Mouse (Mus musculus): ENCODE measurements around the gene Tex10. TPM values are rescaled to one million over a fixed set of nuclear protein-coding genes. Genes with fewer than 3 reads are reported as not detected.

Tex10 gene
- 46.5 and 62.0 TPM in 2 replicates for polyA plus RNA-seq (2016; fragmentation: Nextera tagmentation; extraction: Ambion mirVana)

DNA sequence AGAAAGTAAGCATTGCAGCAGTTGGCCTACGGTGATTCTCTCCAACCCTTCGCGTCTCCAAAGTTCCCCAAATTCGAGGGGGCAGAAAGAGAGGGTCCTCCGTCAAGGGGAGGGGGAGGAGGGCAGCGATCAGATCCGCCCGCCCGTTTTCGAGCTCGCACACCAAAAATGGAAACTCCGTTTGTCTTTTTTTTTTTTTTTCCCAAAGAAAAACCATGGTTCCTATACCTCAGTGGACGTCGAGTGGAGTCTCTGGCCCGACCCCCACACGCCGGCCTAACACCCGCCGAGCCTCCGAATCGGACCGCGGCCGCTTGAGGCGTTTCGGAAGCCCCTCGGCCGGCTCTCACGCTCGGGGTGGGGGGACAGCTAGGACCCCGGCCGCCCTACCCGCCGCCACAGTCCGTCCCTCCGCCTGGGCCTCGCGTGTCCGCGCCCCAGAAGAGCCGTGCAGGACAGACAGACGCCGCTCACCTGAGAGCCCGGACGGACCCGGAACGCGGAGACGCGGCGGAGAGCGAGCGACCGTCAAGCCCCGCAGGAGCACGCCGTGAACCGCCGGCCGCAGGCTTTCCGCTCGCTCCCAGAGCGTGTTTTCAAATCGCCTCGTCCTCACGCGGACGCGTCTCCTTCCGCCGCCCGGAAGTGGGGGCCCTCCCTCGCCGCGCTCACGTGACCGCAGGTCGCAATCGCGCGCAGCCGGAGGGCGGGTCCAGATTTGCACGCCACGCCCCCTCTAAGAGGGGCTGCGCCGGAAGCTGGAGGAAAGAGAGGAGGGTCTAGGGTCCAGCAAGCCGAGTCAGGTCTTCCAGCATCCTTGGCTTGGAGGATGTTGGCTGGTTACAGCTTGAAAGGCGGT is at the start of gene Tex10:
Gene Tex10, minus strand, starts transcription at position 668 of the 859 bp plus-strand sequence.
- peak; percentile 95 for DNase-seq (ENCODE audit: low spot score)
- Histone ChIP-seq H3K36me3 (peaks cover 8% of the 10 kb centered on the region), H3K27ac (peak within 1 kb of the TSS; percentile 97), H3K4me1 (peaks cover 19% of the 10 kb centered on the region), H3K4me3 (peak within 1 kb of the TSS; percentile 98), H3K27me3 (ENCODE audit: insufficient read depth, poor library complexity, severe bottlenecking) (no peaks in the 10 kb centered on the region), H3K9me3 (no peaks in the 10 kb centered on the region)
- WGBS, result under 1% methylated on average over 89 of the region's 89 CpGs

DNA sequence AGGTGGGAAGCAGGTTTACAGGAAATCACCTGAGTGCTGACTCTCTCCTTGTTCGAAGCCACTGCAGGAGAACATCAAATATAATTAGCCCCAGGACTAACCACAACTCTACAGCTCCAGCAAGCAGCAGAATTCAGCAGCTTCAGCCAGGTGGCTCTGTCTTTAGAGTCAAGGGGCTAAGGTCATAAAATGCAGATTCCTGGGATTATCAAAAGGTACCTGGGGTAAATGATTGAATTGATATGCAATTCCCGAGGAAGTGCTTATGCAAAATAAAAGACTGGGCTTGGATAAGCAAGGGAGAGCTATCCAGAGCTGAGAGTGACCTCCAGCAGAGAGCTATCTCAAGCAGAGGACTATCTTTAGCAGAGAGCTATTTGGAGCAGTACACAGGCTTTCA is 37.6 kb upstream of the Tex10 start:
- WGBS, result 43% methylated on average over 2 of the region's 2 CpGs
- Histone ChIP-seq H3K9me3 (peaks cover 1% of the 10 kb centered on the region; the same call in 1 of the 2 replicates), H3K27me3 (ENCODE audit: insufficient read depth, poor library complexity, severe bottlenecking) (no peaks in the 10 kb centered on the region), H3K4me3 (no peak overlapping the region), H3K36me3 (no peaks in the 10 kb centered on the region), H3K4me1 (peaks cover 6% of the 10 kb centered on the region; the same call in 1 of the 2 replicates), H3K27ac (no peak overlapping the region)
- no peak for DNase-seq (ENCODE audit: low spot score)

DNA sequence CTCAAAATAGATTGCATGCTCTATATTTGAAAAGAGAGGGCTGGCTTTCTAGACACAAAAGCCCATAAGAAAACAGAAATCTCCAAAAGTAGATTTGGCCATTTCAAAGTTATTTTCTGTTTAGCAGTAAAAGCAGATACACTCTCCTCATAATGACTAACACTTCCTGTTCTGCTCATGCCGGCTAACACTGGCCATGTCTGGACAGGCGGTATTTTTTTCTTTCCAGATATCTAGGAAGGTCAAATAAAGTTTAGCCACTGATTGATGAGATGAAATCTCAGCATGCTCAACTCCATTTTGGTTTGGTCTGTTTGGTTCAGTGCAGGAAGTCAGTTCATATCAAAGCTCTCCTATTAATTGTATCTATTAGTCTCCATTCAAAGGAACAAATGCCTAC is 19.3 kb upstream of the Tex10 start:
- Histone ChIP-seq H3K4me1 (peaks cover 7% of the 10 kb centered on the region; the same call in 1 of the 2 replicates), H3K27me3 (ENCODE audit: insufficient read depth, poor library complexity, severe bottlenecking) (no peaks in the 10 kb centered on the region), H3K27ac (no peak overlapping the region), H3K9me3 (no peaks in the 10 kb centered on the region), H3K36me3 (no peaks in the 10 kb centered on the region), H3K4me3 (no peak overlapping the region)
- 54% methylated on average over 2 of the region's 2 CpGs for WGBS
- no peak for DNase-seq (ENCODE audit: low spot score)

DNA sequence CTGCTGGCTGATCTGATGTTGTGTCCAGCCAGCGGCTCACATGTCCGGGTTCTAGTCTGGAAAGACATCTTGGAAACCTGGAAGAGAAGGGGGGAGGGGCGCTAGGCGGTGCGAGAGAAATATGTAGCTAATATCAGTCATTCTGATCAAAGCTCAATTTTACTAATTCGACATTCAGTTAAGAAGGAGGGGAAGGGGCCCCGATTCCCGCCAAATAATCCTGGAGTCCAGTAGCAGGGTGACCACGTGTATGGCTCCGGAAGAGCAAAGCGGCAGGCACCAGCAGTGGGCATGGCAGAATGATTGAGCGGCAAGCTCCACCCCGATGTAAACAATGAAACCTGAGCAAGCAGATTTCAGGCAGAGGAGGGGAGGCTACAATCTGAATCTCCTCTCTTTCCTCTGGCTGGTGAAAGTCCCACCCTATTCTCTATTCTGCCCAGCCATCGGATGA is 18.1 kb upstream of the Tex10 start:
- Histone ChIP-seq H3K4me1 (peaks cover 7% of the 10 kb centered on the region; the same call in 1 of the 2 replicates), H3K36me3 (no peaks in the 10 kb centered on the region), H3K4me3 (peak overlapping the region; percentile 48), H3K27me3 (ENCODE audit: insufficient read depth, poor library complexity, severe bottlenecking) (no peaks in the 10 kb centered on the region), H3K9me3 (no peaks in the 10 kb centered on the region), H3K27ac (peak overlapping the region; percentile 53; the same call in 1 of the 2 replicates)
- 7% methylated on average over 14 of the region's 14 CpGs for WGBS
- DNase-seq (ENCODE audit: low spot score), result peak; percentile 78

DNA sequence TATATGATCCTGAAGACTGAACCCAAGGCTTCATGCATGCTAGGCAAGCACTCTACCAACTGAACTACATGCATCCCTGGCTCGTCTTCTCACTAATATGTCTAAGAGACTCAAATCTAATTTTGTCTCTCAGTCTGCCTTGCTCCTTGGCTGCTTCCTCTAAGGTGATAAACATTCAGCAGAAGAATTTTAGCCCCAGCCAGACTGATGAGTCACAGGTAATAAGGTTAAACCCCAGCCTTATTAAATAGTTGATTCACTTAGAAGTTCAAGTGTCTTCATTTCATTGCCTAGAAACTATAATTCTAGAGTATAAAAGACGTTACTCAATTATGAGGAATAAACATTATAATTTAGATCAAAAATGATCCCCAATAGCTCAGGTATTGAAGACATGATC is 15.7 kb upstream of the Tex10 start:
- peaks cover 7% of the 10 kb centered on the region; the same call in 1 of the 2 replicates for H3K4me1 ChIP-seq
- H3K27me3 ChIP-seq (ENCODE audit: insufficient read depth, poor library complexity, severe bottlenecking), result no peaks in the 10 kb centered on the region
- no peak overlapping the region for H3K27ac ChIP-seq
- DNase-seq (ENCODE audit: low spot score), result no peak
- H3K9me3 ChIP-seq, result no peaks in the 10 kb centered on the region
- no peaks in the 10 kb centered on the region for H3K36me3 ChIP-seq
- 81% methylated on average over 2 of the region's 2 CpGs for WGBS
- H3K4me3 ChIP-seq, result no peak overlapping the region

DNA sequence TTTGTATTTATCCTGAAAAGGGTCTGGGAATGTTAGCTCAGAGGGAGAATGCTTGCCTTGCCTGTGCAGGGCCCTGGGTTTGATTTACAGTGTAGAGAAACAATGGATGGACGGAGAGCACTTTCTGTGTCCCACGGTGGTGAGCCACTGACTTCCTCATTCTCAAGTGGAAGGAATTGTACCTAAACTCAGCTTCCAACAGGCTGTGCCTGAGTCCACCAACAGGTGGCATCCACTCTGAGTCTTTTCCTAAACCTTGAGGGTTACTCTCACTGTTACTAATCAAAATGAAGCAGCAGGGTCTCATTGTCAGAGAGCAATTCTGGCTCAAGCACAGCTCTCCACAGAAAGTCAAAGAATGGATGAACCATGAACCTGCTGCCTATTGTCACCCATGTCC is 8.0 kb upstream of the Tex10 start:
- no peaks in the 10 kb centered on the region for H3K9me3 ChIP-seq
- no peaks in the 10 kb centered on the region for H3K27me3 ChIP-seq (ENCODE audit: insufficient read depth, poor library complexity, severe bottlenecking)
- no peaks in the 10 kb centered on the region for H3K36me3 ChIP-seq
- H3K27ac ChIP-seq, result no peak overlapping the region
- DNase-seq (ENCODE audit: low spot score), result no peak
- H3K4me1 ChIP-seq, result no peaks in the 10 kb centered on the region
- 35% methylated on average over 2 of the region's 2 CpGs for WGBS
- no peak overlapping the region for H3K4me3 ChIP-seq

DNA sequence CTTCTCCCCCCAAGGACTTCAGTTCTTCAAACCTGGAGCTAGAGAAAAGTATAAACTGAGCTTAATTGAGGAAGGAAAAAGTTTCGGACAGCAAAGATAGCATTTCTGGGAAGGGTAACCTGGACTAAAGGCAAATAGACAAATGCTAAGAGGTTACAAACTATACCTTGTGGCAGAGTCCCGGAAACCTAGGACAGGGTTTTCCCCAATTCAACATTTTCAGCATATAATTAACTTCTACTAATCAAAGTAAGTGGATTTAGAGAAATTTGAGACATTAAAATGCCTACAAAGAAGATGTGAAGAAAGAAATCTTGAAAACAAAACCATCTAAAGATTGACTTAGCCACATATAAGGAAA is 372 bp upstream of the Tex10 start:
- peak overlapping the region; percentile 97 for H3K27ac ChIP-seq
- no peaks in the 10 kb centered on the region for H3K9me3 ChIP-seq
- H3K27me3 ChIP-seq (ENCODE audit: insufficient read depth, poor library complexity, severe bottlenecking), result no peaks in the 10 kb centered on the region
- DNase-seq (ENCODE audit: low spot score), result no peak
- peaks cover 19% of the 10 kb centered on the region for H3K4me1 ChIP-seq
- peaks cover 2% of the 10 kb centered on the region for H3K36me3 ChIP-seq
- WGBS, result 71% methylated on average over 2 of the region's 2 CpGs
- peak overlapping the region; percentile 98 for H3K4me3 ChIP-seq

DNA sequence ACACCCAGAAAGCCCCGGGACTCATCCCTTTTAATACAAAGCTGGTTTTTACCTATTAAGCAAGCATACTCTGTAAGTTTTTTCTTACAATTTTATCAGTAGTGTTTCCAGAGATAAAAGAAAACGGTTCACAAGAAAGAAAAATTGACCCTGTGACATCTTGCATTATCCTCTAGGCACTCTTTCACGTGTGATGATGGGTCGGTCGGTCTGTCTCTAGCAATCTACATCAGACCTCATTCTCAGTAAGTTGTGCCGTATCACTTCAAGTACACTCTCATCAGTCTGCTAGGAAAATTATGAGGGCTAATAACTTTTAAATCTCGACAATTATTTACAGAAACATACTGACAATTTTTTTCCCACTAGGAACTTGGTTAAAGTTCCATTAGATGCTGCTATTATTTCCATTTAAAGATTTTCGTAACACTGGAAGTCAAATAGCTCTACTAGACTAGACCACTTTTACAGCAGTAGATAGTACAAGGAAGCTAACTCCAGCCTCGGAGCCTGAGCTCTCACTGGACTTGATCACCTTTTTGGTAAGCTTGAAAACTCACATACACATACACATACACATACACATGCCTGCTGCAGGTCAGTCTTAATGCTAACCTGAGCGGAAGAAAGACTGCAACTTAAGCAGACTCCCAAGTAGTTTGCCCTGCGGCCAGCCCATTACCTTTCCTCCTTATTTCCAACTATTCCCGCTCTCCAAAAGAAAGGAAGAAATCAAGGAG is 1.0 kb downstream of the Tex10 start:
- DNase-seq (ENCODE audit: low spot score), result no peak
- WGBS, result 14% methylated on average over 12 of the region's 12 CpGs

DNA sequence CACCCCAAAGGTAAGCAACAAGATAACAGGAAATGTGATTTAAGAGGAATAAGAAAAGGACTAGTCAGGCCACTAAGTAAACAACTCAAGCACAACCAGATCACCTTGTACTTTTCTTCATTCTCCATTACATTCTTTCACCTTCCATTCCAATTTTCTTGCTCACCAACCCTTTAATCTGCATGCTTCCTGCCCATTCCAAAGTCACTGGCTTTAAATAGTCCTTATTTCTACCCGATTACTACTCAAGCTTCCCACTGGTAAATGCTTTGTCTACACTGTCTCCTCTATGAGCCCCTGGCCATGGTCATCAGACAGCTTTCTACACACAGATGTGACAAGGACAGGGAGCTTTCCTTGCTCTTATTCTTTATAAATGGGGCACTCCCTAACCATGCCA is 2.3 kb downstream of the Tex10 start:
- DNase-seq (ENCODE audit: low spot score), result no peak
- 42% methylated on average over 1 of the region's 1 CpGs for whole genome bisulfite sequencing
- Histone ChIP-seq H3K4me3 (peak overlapping the region; percentile 22; the same call in 1 of the 2 replicates), H3K27ac (no peak overlapping the region), H3K27me3 (ENCODE audit: insufficient read depth, poor library complexity, severe bottlenecking) (no peaks in the 10 kb centered on the region), H3K36me3 (peaks cover 25% of the 10 kb centered on the region), H3K4me1 (peaks cover 19% of the 10 kb centered on the region), H3K9me3 (no peaks in the 10 kb centered on the region)

More for the DNA sequence above, 1.0 kb downstream of the Tex10 start:
- Histone ChIP-seq H3K4me3 (peak overlapping the region; percentile 98), H3K9me3 (no peaks in the 10 kb centered on the region), H3K27me3 (ENCODE audit: insufficient read depth, poor library complexity, severe bottlenecking) (no peaks in the 10 kb centered on the region), H3K36me3 (peaks cover 15% of the 10 kb centered on the region), H3K4me1 (peaks cover 19% of the 10 kb centered on the region), H3K27ac (peak overlapping the region; percentile 97)

DNA sequence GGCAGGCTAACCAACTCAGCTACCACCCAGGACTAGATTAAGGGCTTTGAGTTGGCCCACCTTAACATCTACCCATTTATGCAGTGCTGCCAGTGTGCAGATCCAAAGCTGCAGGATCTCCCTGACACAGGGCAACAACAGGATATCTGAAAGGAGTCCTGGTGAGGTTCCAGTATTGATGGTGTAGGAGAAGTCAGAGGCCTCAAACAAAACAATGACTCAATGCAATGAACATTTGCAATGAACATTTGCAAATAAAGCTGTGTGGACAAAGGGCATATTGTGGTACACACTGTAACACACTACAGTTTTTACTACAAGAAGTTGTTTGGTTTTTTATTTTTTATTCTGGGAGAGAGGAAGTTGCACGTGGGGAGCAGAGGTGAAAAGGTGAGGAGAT is 12.2 kb downstream of the Tex10 start:
- H3K36me3 ChIP-seq, result peaks cover 78% of the 10 kb centered on the region
- no peak overlapping the region for H3K27ac ChIP-seq
- WGBS, result 80% methylated on average over 1 of the region's 1 CpGs
- no peak overlapping the region for H3K4me3 ChIP-seq
- no peaks in the 10 kb centered on the region for H3K27me3 ChIP-seq (ENCODE audit: insufficient read depth, poor library complexity, severe bottlenecking)
- no peak for DNase-seq (ENCODE audit: low spot score)
- H3K9me3 ChIP-seq, result no peaks in the 10 kb centered on the region
- H3K4me1 ChIP-seq, result no peaks in the 10 kb centered on the region

DNA sequence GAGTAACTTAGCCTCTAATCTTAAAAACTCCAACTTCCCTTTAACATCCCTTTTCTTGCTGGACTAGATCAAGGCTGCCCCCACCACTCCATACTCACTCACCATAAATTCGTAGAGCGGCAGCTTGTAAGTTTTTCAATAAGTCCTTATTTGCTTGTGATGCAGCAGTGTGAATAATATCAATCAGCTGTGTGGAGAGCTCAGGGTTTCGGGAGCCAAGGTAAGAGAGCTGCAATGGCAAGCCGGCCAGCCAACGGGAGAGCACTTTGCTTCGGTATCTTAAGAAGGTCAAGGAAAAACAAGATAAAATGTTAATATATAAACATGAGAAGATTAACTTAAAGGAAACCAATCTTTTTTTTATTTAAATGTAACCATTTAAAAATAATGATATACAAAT is 14.8 kb downstream of the Tex10 start:
- no peaks in the 10 kb centered on the region for H3K4me1 ChIP-seq
- peaks cover 76% of the 10 kb centered on the region for H3K36me3 ChIP-seq
- no peak for DNase-seq (ENCODE audit: low spot score)
- no peaks in the 10 kb centered on the region for H3K9me3 ChIP-seq
- no peak overlapping the region for H3K27ac ChIP-seq
- H3K27me3 ChIP-seq (ENCODE audit: insufficient read depth, poor library complexity, severe bottlenecking), result no peaks in the 10 kb centered on the region
- WGBS, result 88% methylated on average over 6 of the region's 6 CpGs
- H3K4me3 ChIP-seq, result no peak overlapping the region

DNA sequence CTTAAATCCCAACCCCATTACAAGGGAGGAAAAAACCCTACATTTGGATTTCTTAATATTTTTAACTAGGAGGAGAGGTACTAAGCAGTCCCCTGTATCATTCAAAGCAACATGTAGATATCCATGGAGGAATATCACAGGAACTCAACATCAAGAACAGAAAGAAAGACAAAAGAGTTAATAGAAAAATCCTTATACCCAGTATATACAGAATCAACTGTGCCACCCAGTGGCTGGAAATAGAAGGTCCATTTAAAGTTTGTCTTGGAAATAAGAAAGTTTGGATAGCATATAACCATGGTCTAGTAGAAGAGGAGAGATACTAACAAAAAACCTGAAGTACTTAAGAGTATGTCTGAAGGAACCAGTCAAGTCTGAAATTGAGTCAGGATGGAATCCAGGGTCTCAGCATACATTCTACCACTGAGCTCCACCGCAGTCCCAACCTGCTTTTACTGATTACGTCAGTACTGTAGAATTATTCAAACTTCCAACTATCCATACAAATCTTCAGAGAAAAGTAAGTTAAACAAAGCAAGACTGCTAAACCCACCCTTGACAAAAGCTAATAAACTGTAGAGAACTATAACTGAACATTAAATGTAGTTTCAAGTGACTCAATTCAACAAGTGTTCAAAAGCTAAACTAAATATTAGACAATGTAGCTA is 19.0 kb downstream of the Tex10 start:
- DNase-seq (ENCODE audit: low spot score), result no peak
- no peak overlapping the region for H3K4me3 ChIP-seq
- H3K9me3 ChIP-seq, result no peaks in the 10 kb centered on the region
- H3K27ac ChIP-seq, result no peak overlapping the region
- H3K27me3 ChIP-seq (ENCODE audit: insufficient read depth, poor library complexity, severe bottlenecking), result no peaks in the 10 kb centered on the region
- H3K4me1 ChIP-seq, result no peaks in the 10 kb centered on the region
- WGBS, result 96% methylated on average over 2 of the region's 2 CpGs
- peaks cover 77% of the 10 kb centered on the region for H3K36me3 ChIP-seq
